Mouse (Mus musculus) lung, adult 2 months (tissue): ENCODE results near the gene Plekhh1.
"Not testable (repeated sequence)": the region's sequence is repeated elsewhere in the genome, so short reads cannot be mapped to it uniquely, and the experiment has no call there.

Source experiments
- CTCF ChIP-seq: fragments of 200-500 bp; IDR thresholded peaks from 2 replicates; pipeline ENCODE4 v1.5.1; 2011; ENCODE audit warnings: mild to moderate bottlenecking, low read length, control low read depth; ENCODE audit not compliant: insufficient read depth
- POLR2A ChIP-seq: fragments of 200-500 bp; IDR thresholded peaks from 2 replicates; pipeline ENCODE4 v1.6.1; 2011; ENCODE audit warnings: low read depth, mild to moderate bottlenecking, control low read depth, low read length, borderline replicate concordance; ENCODE audit errors: extremely low read depth

DNA sequence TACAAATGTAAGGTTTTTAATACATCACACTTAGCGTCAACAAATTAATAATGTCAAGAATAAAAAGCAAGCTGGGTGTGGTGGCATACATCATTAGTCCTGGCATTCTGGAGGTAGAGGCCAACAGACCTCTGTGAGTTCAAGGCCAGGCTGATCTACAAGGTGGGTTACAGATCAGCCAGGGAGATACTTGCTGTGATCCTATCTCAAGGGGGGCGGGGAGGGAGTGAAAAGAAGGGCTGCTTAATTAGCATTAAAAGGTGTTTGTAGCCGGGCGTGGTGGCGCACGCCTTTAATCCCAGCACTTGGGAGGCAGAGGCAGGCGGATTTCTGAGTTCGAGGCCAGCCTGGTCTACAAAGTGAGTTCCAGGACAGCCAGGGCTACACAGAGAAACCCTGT, 1.4 kb upstream of the Plekhh1 start:
- TF ChIP-seq POLR2A, CTCF: not testable (repeated sequence)
